ENCODE assay signal across 9 mouse cellular contexts in genomic region chr13:3726331-3726781, GRCm38 (mm10).
A peak's percentile ranks its signal among the peaks of the same experiment; 100 is the strongest.
DNase-seq lines count a peak whose midpoint lies in the region; ATAC-seq lines count a peak whose summit lies in the region.
"Had no signal": no experiment of that assay in that cellular context is flagged by ENCODE, and none has a peak within 500 bp of the region (broad histone marks: within the 10 kb centered on the region; RNA-seq: fewer than 3 reads in every experiment).

No protein-coding gene starts in this region.

- H3K9ac ChIP-seq in hindbrain, embryonic 13.5 days, result no peak overlapping the region
- no peak overlapping the region for H3K9ac ChIP-seq in hindbrain, embryonic 12.5 days
- H3K9ac ChIP-seq in limb, embryonic 13.5 days, result no peak overlapping the region

- peak; percentile 28 for DNase-seq in ZHBTc4 (ENCODE audit: low read depth, low spot score)
- peak; percentile 66 for DNase-seq in heart, adult 8-10 months (ENCODE audit: low spot score)
- no peak for DNase-seq in urinary bladder, adult 2 months (ENCODE audit: low spot score)
- DNase-seq in layer of hippocampus, adult 8-10 months (ENCODE audit: low spot score in 2 of 2), result no peak
- DNase-seq: spleen, adult 18-20 months had no signal

- ATAC-seq in hindbrain, embryonic 13.5 days (ENCODE audit: low FRiP score), result 0 out of 2 replicates have a peak, but pooled peaks have one; percentile 36
- no peak for ATAC-seq in hindbrain, embryonic 12.5 days (ENCODE audit: low FRiP score)
- 0 out of 2 replicates have a peak, but pooled peaks have one; percentile 37 for ATAC-seq in limb, embryonic 13.5 days (ENCODE audit: low FRiP score, low read depth)
- no peak for ATAC-seq in megakaryocyte progenitor cell, adult 5-6 weeks (replicated peaks; ENCODE audit: poor library complexity)

- H3K4me1 ChIP-seq in hindbrain, embryonic 13.5 days (replicated peaks), result peaks cover 12% of the 10 kb centered on the region; the same call in 1 of the 2 replicates
- H3K4me1 ChIP-seq in hindbrain, embryonic 12.5 days, result peaks cover 13% of the 10 kb centered on the region
- H3K4me1 ChIP-seq in limb, embryonic 13.5 days, result peaks cover 36% of the 10 kb centered on the region

- H3K27me3 ChIP-seq in hindbrain, embryonic 13.5 days, result no peaks in the 10 kb centered on the region
- H3K27me3 ChIP-seq in hindbrain, embryonic 12.5 days, result no peaks in the 10 kb centered on the region
- no peaks in the 10 kb centered on the region for H3K27me3 ChIP-seq in limb, embryonic 13.5 days

- no peak overlapping the region for H3K27ac ChIP-seq in hindbrain, embryonic 13.5 days
- no peak overlapping the region for H3K27ac ChIP-seq in hindbrain, embryonic 12.5 days
- no peak overlapping the region for H3K27ac ChIP-seq in limb, embryonic 13.5 days

- H3K36me3 ChIP-seq in hindbrain, embryonic 13.5 days, result no peaks in the 10 kb centered on the region
- H3K36me3 ChIP-seq in hindbrain, embryonic 12.5 days, result no peaks in the 10 kb centered on the region
- no peaks in the 10 kb centered on the region for H3K36me3 ChIP-seq in limb, embryonic 13.5 days

- H3K4me2 ChIP-seq in hindbrain, embryonic 13.5 days, result no peak overlapping the region
- no peak overlapping the region for H3K4me2 ChIP-seq in hindbrain, embryonic 12.5 days (replicated peaks)
- no peak overlapping the region for H3K4me2 ChIP-seq in limb, embryonic 13.5 days (replicated peaks)

- no peaks in the 10 kb centered on the region for H3K9me3 ChIP-seq in hindbrain, embryonic 13.5 days
- H3K9me3 ChIP-seq in hindbrain, embryonic 12.5 days (replicated peaks), result no peaks in the 10 kb centered on the region
- H3K9me3 ChIP-seq in limb, embryonic 13.5 days, result no peaks in the 10 kb centered on the region

- no peak overlapping the region for H3K4me3 ChIP-seq in hindbrain, embryonic 13.5 days
- no peak overlapping the region for H3K4me3 ChIP-seq in hindbrain, embryonic 12.5 days
- no peak overlapping the region for H3K4me3 ChIP-seq in limb, embryonic 13.5 days

- 21% methylated on average over 5 of the region's 5 CpGs for WGBS in hindbrain, embryonic 13.5 days
- 33% methylated on average over 5 of the region's 5 CpGs for WGBS in hindbrain, embryonic 12.5 days
- WGBS in limb, embryonic 13.5 days, result 41% methylated on average over 5 of the region's 5 CpGs

Comparison
In these comparisons a context has a peak if more than half of its experiments do, and no peak if none do; other contexts are left out.
1. ATAC-seq: peak in hindbrain, embryonic 13.5 days (single experiment) and limb, embryonic 13.5 days (single experiment); none in hindbrain, embryonic 12.5 days (single experiment) and megakaryocyte progenitor cell, adult 5-6 weeks (single experiment).
2. DNase-seq: peak in ZHBTc4 (single experiment) and heart, adult 8-10 months (single experiment); none in urinary bladder, adult 2 months (single experiment) and layer of hippocampus, adult 8-10 months (0 of 2).